Mouse (Mus musculus) forebrain, embryonic 13.5 days (tissue): ENCODE measurements around the gene Agbl1. TPM values are rescaled to one million over a fixed set of nuclear protein-coding genes. Genes with fewer than 3 reads are reported as not detected.

ENCODE experiments used
- ATAC-seq: fragments of 200-750 bp; cut with Nextera tagmentation; 2 replicates; pipeline ENCODE4 v1.8.0; 2017
- H3K27ac ChIP-seq: fragments of 300-500 bp; sonication (generic); 2 replicates; pipeline ENCODE4 v1.5.1; 2015; ENCODE audit warnings: inconsistent platforms, mild to moderate bottlenecking, moderate library complexity
- H3K27me3 ChIP-seq: fragments of 300-500 bp; sonication (generic); 2 replicates; pipeline ENCODE4 v1.6.1; 2015; ENCODE audit warnings: mild to moderate bottlenecking, inconsistent platforms
- H3K36me3 ChIP-seq: fragments of 300-500 bp; sonication (generic); 2 replicates; pipeline ENCODE4 v1.6.1; 2015; ENCODE audit warnings: mild to moderate bottlenecking, inconsistent platforms; ENCODE audit not compliant: poor library complexity, severe bottlenecking
- H3K4me1 ChIP-seq: fragments of 300-500 bp; sonication (generic); 2 replicates; pipeline ENCODE4 v1.6.1; 2015; ENCODE audit warnings: inconsistent platforms
- H3K4me2 ChIP-seq: fragments of 300-500 bp; sonication (generic); 2 replicates; pipeline ENCODE4 v1.6.1; 2015; ENCODE audit warnings: inconsistent platforms, mild to moderate bottlenecking, moderate library complexity
- H3K4me3 ChIP-seq: fragments of 300-500 bp; sonication (generic); 2 replicates; pipeline ENCODE4 v1.5.1; 2015; ENCODE audit warnings: mild to moderate bottlenecking, inconsistent platforms
- H3K9ac ChIP-seq: fragments of 300-500 bp; sonication (generic); 2 replicates; pipeline ENCODE4 v1.6.1; 2015; ENCODE audit warnings: mild to moderate bottlenecking, inconsistent platforms
- H3K9me3 ChIP-seq: fragments of 300-500 bp; sonication (generic); replicated peaks from 2 replicates; pipeline ENCODE4 v1.6.1; 2016; ENCODE audit warnings: inconsistent platforms
- WGBS: fragments of 180-500 bp; shearing (Covaris S2); methylation state at CpG from one replicate; pipeline ENCODE4 v1.1.7; 2015; 5-methylcytosine and 5-hydroxymethylcytosine counted together
- polyA plus RNA-seq: library from polyadenylated mRNA; unstranded; fragments of >200 nt; fragmentation: Nextera tagmentation; extraction: Ambion mirVana; gene quantifications from 2 replicates; pipeline ENCODE4 v1.2.1, GENCODE M21; 2015

Gene Agbl1
- polyA plus RNA-seq, 1 experiment from 2014 or later, result 0.18 TPM

DNA sequence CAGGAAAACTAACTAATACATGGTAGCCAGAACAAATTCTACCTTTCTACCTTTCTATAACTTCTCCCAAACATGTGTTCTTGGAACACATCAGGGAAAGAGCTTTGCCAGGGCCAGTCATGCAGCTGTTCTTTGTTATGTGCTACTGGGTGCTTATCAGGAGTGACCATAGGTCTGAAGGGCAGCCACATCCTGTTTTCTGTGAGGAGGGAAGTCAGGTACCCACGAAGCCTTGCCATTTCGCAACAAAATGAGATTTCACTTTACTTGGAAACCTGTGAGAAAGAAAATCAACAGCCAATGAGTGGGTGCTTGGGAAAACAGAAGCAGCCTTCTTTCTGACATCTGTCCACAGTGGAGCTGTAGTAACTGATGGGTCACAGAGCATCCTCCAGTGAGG lies 865.5 kb downstream of the Agbl1 start:
- Histone ChIP-seq H3K36me3 (no peaks in the 10 kb centered on the region), H3K27ac (no peak overlapping the region), H3K27me3 (no peaks in the 10 kb centered on the region), H3K9me3 (no peaks in the 10 kb centered on the region), H3K4me1 (no peaks in the 10 kb centered on the region), H3K4me2 (no peak overlapping the region), H3K9ac (no peak overlapping the region), H3K4me3 (no peak overlapping the region)
- no peak for ATAC-seq
- WGBS, result 89% methylated on average over 2 of the region's 2 CpGs

DNA sequence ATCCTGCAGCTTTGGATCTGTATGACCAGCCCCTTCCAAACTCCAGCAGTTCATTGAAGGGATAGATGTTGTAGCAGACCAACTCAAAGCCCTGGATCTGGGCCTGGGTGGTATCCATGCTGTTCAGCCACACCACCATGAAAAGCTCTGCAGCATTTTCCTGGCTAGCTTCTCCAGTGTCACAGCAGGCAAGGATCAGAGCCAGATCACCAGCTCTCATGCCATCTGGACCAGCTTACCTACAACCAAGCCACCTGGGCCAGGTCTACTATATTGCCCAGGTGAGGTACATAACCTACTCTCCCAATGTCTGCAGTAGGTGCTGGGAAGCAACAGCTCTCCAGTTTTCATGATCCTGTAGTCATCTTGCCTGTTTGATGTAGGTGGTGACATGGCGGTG lies 884.3 kb downstream of the Agbl1 start:
- H3K4me3 ChIP-seq, result no peak overlapping the region
- no peak overlapping the region for H3K9ac ChIP-seq
- WGBS, result 94% methylated on average over 1 of the region's 1 CpGs
- no peak overlapping the region for H3K27ac ChIP-seq
- no peaks in the 10 kb centered on the region for H3K36me3 ChIP-seq
- no peaks in the 10 kb centered on the region for H3K9me3 ChIP-seq
- ATAC-seq, result no peak
- no peaks in the 10 kb centered on the region for H3K27me3 ChIP-seq
- H3K4me2 ChIP-seq, result no peak overlapping the region
- no peaks in the 10 kb centered on the region for H3K4me1 ChIP-seq

DNA sequence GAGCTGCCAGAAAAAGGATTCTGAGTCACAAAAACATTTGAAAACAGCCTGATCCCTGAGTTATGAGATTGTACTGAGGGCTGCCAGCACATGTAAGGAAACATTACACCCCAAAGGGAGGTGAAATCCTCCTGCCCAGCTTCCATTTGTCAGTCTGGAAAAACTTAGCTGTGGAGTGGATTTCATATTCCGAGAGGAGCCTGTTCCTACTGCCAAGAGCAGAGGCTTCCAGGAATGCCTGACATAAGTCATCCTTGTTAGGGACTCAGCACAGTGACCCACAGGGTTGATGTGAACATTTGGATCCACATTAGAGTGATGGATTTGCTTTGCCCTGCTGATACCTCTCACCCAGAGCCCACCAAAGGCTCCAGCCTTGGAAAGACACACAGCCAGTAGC lies 899.4 kb downstream of the Agbl1 start:
- no peaks in the 10 kb centered on the region for H3K36me3 ChIP-seq
- no peaks in the 10 kb centered on the region for H3K27me3 ChIP-seq
- H3K27ac ChIP-seq, result no peak overlapping the region
- WGBS, result 74% methylated on average over 1 of the region's 1 CpGs
- ATAC-seq, result no peak
- no peak overlapping the region for H3K4me2 ChIP-seq
- H3K9me3 ChIP-seq, result no peaks in the 10 kb centered on the region
- H3K9ac ChIP-seq, result no peak overlapping the region
- H3K4me1 ChIP-seq, result peaks cover 13% of the 10 kb centered on the region
- H3K4me3 ChIP-seq, result no peak overlapping the region

DNA sequence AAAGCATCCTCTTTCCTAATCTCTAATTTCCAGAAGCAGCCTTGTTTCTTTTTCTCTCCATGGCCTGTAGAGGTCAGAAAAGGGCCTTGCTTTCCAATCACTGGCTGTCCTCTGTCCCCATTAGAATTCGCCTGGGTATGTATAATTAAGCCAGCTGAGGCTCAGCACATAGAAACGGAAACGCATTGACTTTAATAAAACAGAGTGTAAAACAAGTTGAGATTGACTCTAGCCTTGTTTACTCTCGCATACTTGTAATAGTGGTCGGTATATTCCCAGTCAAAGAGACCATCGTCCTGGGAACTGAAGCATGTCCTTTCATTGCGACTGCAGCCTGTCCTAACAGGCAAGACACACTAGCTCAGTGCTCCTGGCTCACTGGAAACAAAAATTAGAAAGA lies 902.3 kb downstream of the Agbl1 start:
- H3K4me2 ChIP-seq, result peak overlapping the region; percentile 24; the same call in 1 of the 2 replicates
- 22% methylated on average over 7 of the region's 7 CpGs for WGBS

DNA sequence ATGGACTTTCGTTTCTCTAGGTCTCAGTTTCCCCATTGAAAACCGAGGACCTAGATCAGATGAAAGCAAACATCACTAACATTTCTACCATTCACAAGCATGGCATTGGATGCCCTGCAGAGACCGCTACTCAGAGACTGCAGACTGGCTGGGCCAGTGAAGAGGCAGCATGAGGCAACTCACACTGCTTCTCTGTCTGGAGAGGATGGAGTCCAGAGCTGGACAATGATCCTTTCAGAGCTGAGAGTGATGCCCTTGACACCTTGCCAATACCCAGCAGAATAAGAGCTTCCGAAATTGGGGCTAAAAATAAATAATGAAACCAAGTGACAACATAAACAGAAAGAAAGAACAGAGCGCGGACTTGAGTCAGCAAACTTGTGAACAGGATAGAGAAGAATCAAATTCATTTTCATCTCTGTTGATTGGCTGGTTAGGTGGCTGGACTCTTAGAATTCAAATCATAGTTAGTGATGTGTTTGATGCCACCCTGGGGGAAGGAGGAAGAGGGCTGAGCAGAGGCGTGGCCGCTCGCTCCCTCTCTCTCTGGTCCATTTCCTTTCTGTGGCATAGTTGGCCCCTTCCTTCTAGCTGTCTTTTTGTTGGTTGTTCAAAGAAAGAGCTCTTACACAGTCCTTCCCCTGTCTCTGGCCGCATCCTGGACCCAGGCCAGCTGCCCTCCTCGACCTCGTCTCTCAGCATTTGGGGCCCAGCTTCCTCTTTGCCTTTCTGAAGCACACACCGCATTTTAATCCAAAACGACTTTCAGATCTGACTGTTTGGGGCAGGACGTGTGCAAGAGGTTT lies 903.1 kb downstream of the Agbl1 start:
- WGBS, result 49% methylated on average over 15 of the region's 15 CpGs
- Histone ChIP-seq H3K4me3 (no peak overlapping the region), H3K4me2 (no peak overlapping the region), H3K4me1 (peaks cover 13% of the 10 kb centered on the region), H3K36me3 (no peaks in the 10 kb centered on the region), H3K9ac (no peak overlapping the region), H3K27ac (no peak overlapping the region), H3K27me3 (no peaks in the 10 kb centered on the region), H3K9me3 (no peaks in the 10 kb centered on the region)
- peak; percentile 74 for ATAC-seq

More for the DNA sequence above, 902.3 kb downstream of the Agbl1 start:
- H3K9me3 ChIP-seq, result no peaks in the 10 kb centered on the region
- no peak overlapping the region for H3K9ac ChIP-seq
- no peak overlapping the region for H3K4me3 ChIP-seq
- peaks cover 13% of the 10 kb centered on the region for H3K4me1 ChIP-seq
- no peaks in the 10 kb centered on the region for H3K27me3 ChIP-seq
- no peaks in the 10 kb centered on the region for H3K36me3 ChIP-seq
- ATAC-seq, result peak; percentile 71
- no peak overlapping the region for H3K27ac ChIP-seq

DNA sequence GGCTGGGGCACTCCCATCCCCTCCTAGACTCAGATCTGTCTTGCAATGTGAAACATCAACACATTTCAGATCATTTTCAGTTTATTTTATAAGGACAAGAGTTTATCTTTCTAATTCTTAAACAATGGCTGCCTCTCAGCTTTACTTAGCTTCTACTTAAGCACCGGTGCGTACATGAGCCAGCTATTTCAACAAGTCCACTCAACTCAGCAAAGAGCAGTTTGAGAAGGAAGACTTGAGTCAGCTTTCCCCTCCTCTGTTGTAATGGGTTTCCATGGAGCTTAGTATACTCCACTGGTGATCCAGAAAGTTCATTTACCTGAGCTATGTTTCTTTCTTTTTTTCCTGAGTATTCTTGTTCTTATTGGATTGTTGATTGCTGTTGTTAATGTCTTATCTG lies 905.2 kb downstream of the Agbl1 start:
- ATAC-seq, result no peak
- Histone ChIP-seq H3K27me3 (no peaks in the 10 kb centered on the region), H3K36me3 (no peaks in the 10 kb centered on the region), H3K4me3 (no peak overlapping the region), H3K4me2 (no peak overlapping the region), H3K27ac (no peak overlapping the region), H3K4me1 (peaks cover 13% of the 10 kb centered on the region), H3K9me3 (no peaks in the 10 kb centered on the region), H3K9ac (no peak overlapping the region)
- WGBS, result 88% methylated on average over 2 of the region's 2 CpGs

DNA sequence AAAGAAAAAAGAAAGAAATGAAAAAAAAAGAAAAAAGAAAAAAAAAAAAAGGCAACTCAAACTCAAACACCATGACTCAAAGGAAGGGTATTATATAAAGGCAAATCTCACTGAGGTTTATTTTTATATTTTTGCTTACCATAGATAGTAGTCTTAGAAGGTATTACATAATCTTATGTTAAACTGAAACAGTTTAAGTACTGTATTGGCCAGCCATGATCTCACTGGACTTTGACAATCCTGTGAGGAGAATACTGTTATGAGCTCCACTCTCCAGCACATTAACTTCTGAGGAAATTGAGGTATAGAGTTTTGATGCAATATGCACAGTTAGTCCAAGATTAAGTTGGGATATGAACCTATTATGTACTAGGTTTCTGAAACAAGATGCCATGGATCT lies 909.0 kb downstream of the Agbl1 start:
- Histone ChIP-seq H3K9ac (no peak overlapping the region), H3K4me2 (no peak overlapping the region), H3K27me3 (no peaks in the 10 kb centered on the region), H3K27ac (no peak overlapping the region), H3K36me3 (no peaks in the 10 kb centered on the region), H3K9me3 (no peaks in the 10 kb centered on the region), H3K4me3 (no peak overlapping the region), H3K4me1 (no peaks in the 10 kb centered on the region)
- no peak for ATAC-seq

DNA sequence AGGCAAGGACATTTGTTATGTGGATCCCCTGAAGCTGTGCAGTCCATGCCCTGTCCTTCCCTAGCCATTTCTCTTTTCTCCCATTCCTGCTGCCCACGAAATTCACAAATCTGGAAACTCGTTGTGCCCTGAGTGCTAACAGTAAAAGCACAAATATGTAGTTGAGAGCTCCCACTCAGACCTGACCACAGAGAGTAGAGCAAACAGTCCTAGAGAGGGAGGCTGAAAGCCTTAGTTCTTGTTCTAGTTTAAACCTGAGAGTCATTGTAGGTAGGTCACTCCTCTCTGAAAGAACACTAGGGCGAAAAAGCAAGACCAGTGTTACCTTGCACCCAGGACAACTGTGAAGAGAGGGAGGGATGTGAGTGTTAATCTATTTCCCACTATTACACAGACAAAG lies 917.8 kb downstream of the Agbl1 start:
- no peaks in the 10 kb centered on the region for H3K36me3 ChIP-seq
- peaks cover 7% of the 10 kb centered on the region for H3K4me1 ChIP-seq
- no peak overlapping the region for H3K4me2 ChIP-seq
- no peak overlapping the region for H3K9ac ChIP-seq
- H3K9me3 ChIP-seq, result no peaks in the 10 kb centered on the region
- H3K27ac ChIP-seq, result no peak overlapping the region
- no peak overlapping the region for H3K4me3 ChIP-seq
- 78% methylated on average over 3 of the region's 3 CpGs for WGBS
- no peak for ATAC-seq
- no peaks in the 10 kb centered on the region for H3K27me3 ChIP-seq

DNA sequence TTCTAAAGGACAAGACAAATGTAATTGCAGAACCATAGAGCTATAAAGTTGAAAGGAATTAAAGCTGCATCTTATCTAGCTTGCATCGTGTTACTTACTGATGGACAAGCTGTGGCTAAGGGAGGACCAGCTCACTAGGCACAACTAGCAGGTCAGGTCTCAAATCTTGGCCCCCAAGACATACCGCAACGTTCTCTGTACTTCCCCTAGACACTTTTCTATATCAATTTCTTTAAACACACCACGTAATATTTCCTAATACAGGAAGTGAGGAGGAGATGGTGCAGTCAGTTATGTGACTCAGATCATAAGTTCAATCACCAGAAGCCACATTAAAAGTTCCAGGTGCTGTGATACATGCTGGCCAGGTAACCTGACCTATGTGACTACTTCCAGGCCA lies 919.1 kb downstream of the Agbl1 start:
- WGBS, result 93% methylated on average over 4 of the region's 4 CpGs
- Histone ChIP-seq H3K4me3 (no peak overlapping the region), H3K27ac (no peak overlapping the region), H3K9me3 (no peaks in the 10 kb centered on the region), H3K4me1 (peaks cover 12% of the 10 kb centered on the region), H3K36me3 (no peaks in the 10 kb centered on the region), H3K4me2 (no peak overlapping the region), H3K9ac (no peak overlapping the region), H3K27me3 (no peaks in the 10 kb centered on the region)
- no peak for ATAC-seq

DNA sequence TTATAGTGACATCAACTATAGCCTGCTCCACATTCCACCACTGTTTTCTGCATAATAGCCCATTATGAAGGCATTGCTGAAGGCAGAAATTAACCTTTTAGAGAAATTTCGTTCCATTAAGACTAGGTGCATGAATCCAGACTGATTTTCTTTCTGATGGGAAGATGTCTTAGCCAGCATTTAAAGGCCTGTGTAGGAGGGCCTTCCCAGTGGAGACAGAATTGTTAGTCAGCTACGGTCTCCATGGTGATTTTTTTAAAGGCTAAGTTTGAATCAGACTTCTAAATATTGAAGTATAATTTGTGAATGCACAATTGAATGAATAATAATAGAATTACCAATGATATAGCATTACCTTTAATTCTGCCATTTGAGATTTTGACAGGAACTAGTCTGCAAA lies 920.2 kb downstream of the Agbl1 start:
- no peak overlapping the region for H3K9ac ChIP-seq
- no peak overlapping the region for H3K4me3 ChIP-seq
- no peak overlapping the region for H3K27ac ChIP-seq
- ATAC-seq, result no peak
- no peak overlapping the region for H3K4me2 ChIP-seq
- WGBS, result 74% methylated on average over 2 of the region's 2 CpGs
- H3K4me1 ChIP-seq, result peaks cover 12% of the 10 kb centered on the region
- H3K27me3 ChIP-seq, result no peaks in the 10 kb centered on the region
- H3K9me3 ChIP-seq, result no peaks in the 10 kb centered on the region
- H3K36me3 ChIP-seq, result no peaks in the 10 kb centered on the region

DNA sequence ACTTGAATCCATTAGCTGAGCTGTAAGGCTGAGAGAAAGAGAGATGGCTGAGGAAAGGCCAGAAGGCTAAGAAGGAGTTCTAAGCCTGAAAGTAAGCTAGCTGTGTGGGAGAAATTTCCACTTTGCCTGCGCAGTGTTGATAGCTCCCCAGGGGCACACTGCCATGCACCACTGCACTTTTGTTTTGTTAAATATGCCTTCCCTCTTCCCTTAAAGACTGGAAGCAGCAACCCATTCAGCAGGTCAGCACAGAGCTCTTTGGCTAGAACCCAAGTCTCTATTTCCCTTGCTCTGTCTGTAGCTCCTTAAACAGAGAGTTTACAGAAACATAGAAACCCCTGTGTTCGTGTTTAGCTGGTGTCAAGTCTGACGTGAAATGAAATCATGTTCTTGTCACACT lies 922.7 kb downstream of the Agbl1 start:
- no peaks in the 10 kb centered on the region for H3K36me3 ChIP-seq
- H3K9me3 ChIP-seq, result no peaks in the 10 kb centered on the region
- 11% methylated on average over 3 of the region's 3 CpGs for WGBS
- H3K4me3 ChIP-seq, result no peak overlapping the region
- no peak overlapping the region for H3K4me2 ChIP-seq
- no peak overlapping the region for H3K27ac ChIP-seq
- H3K27me3 ChIP-seq, result no peaks in the 10 kb centered on the region
- H3K9ac ChIP-seq, result no peak overlapping the region
- peaks cover 12% of the 10 kb centered on the region for H3K4me1 ChIP-seq
- ATAC-seq, result peak; percentile 85

DNA sequence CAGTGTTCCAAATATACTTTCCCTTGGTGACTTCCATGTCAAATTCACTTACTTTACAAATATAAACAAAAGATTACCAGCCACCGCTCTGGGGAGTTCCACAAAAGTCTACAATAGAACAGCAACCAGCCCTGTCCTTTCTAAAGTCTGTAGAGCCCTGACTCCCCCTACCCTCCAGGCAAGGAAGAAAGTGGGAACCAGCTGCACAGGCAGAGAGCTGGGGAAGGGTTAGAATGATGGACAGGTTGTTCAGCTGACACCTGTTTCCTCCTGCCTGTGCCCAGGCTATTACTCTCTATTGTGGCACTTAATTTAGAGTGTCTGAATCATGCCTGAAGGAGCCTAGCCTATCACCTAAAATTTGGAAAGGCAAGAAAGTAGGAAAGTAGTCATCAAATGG lies 923.2 kb downstream of the Agbl1 start:
- ATAC-seq, result peak; percentile 58
- H3K36me3 ChIP-seq, result no peaks in the 10 kb centered on the region
- H3K9me3 ChIP-seq, result no peaks in the 10 kb centered on the region
- no peak overlapping the region for H3K4me3 ChIP-seq
- WGBS, result 43% methylated on average over 1 of the region's 1 CpGs
- no peaks in the 10 kb centered on the region for H3K27me3 ChIP-seq
- H3K9ac ChIP-seq, result no peak overlapping the region
- H3K27ac ChIP-seq, result no peak overlapping the region
- H3K4me2 ChIP-seq, result no peak overlapping the region
- peaks cover 12% of the 10 kb centered on the region for H3K4me1 ChIP-seq

DNA sequence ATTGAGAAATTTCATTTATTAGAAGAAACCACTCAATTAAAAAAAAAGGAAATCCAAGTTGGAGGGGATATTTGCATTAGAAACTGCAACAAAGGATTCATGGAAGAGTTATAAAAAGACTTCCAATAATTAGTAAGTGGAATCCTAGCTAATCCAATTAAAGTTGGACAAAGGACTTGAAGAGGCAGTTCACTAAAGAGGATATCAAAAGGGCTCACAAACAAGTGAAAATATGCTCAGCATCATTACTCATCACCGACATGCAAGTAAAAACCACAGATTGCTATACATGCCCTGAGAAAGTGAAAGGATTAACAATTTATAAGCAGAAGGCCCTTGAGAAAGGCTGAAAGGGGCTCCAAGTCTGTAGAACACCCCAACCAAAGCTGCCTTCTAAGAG lies 935.2 kb downstream of the Agbl1 start:
- H3K36me3 ChIP-seq, result no peaks in the 10 kb centered on the region
- no peak overlapping the region for H3K27ac ChIP-seq
- H3K9me3 ChIP-seq, result no peaks in the 10 kb centered on the region
- H3K9ac ChIP-seq, result no peak overlapping the region
- H3K4me3 ChIP-seq, result no peak overlapping the region
- H3K27me3 ChIP-seq, result no peaks in the 10 kb centered on the region
- no peak overlapping the region for H3K4me2 ChIP-seq
- ATAC-seq, result no peak
- 18% methylated on average over 1 of the region's 1 CpGs for WGBS
- no peaks in the 10 kb centered on the region for H3K4me1 ChIP-seq
